Mouse (Mus musculus): ENCODE measurements at regions not wholly inside any gene's neighbourhood (a gene's known extent, or its start where the extent isn't known, plus 50 kb on each side); places are given as distances from the start of the nearest gene placed in this dataset.
A peak's percentile ranks its signal among the peaks of the same experiment; 100 is the strongest.

DNA sequence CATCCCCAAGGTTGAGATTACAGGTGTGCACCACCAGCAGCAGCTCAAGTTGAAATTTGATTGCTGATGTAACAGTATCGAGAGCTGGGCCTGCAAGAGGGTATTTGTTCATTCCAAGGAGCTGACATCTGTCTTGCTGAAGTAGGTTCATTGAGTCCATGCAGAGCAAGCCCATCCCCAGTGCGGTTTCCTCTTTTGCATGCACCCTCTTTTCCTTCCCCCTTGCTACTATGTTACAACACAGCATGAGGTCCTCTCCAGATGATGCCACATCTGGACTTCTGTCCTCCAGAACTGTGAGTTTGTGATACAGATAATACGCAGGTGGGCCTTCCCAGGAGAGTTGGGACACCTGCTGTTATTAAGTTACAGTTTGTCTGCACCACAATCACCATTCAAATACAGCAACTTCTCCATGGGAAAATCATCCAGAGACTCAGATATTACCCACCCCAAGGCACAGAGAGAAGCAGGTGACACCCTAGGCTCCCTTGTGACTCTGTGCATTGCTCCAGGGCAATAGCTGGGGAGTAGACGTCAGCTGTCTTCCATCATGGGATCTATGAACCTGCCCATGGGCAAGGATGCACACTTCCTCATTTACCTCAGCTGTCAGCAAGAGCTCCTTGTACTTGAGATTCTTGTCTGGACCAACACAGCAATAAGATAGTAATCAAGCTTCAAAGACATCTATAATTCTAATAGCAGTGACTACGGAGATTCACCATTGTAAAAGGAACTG lies 137.8 kb downstream of the Ets2 start:
- Histone ChIP-seq H3K4me3 (ENCODE audit: low read depth, low read length) (no peak overlapping the region), H3K9me3 (ENCODE audit: control insufficient read depth, low read length) (0 out of 2 replicates have a peak, but pooled peaks cover 2% of the 10 kb centered on the region), H3K4me1 (replicated peaks; ENCODE audit: control insufficient read depth, insufficient read depth, low read length) (peaks cover 4% of the 10 kb centered on the region), H3K27me3 (replicated peaks; ENCODE audit: control insufficient read depth, insufficient read depth, low read length) (no peaks in the 10 kb centered on the region), H3K27ac (ENCODE audit: low read depth, low read length) (no peak overlapping the region), H3K9ac (ENCODE audit: low read depth, low read length) (no peak overlapping the region), H3K36me3 (ENCODE audit: control insufficient read depth, insufficient read depth, low read length) (no peaks in the 10 kb centered on the region), H3K4me2 (no peak overlapping the region)
- 67% methylated on average over 5 of the region's 5 CpGs for WGBS
- DNase-seq (ENCODE audit: low spot score) = no peak
- ATAC-seq (replicated peaks; ENCODE audit: low FRiP score) = no peak

DNA sequence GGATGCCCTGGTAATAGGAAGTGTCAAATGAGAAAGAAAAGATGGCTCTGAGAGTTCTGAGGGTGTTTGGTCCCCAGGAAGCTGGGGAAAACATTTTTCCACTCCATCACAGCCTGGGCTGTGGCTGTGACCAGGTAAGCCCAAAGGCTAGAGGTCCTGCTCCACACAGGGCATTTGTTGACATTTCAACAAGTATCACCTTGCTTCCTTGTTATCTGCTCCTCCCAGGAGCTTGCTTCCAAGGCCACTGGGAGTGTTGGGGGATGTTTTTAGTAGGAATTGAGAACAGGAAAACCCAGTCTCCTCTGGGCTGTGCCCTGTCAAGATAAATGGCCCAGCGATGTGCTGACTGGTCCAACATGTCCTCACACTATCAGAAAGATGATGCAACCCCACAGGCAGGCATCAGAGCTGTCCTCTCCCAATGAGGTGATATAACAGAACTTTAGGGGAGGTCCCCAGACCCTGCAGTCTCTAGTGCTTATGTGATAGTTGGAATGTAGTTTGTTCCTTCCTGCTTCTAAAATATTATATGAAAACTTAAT lies 137.1 kb downstream of the Ets2 start:
- 0 out of 2 replicates have a peak, but pooled peaks cover 2% of the 10 kb centered on the region for H3K9me3 ChIP-seq (ENCODE audit: control insufficient read depth, low read length)
- peaks cover 4% of the 10 kb centered on the region for H3K4me1 ChIP-seq (replicated peaks; ENCODE audit: control insufficient read depth, insufficient read depth, low read length)
- no peak overlapping the region for H3K27ac ChIP-seq (ENCODE audit: low read depth, low read length)
- no peaks in the 10 kb centered on the region for H3K36me3 ChIP-seq (ENCODE audit: control insufficient read depth, insufficient read depth, low read length)
- WGBS = 10% methylated on average over 1 of the region's 1 CpGs
- H3K27me3 ChIP-seq (replicated peaks; ENCODE audit: control insufficient read depth, insufficient read depth, low read length) = no peaks in the 10 kb centered on the region
- no peak overlapping the region for H3K4me2 ChIP-seq
- no peak for DNase-seq (ENCODE audit: low spot score)
- ATAC-seq (replicated peaks; ENCODE audit: low FRiP score) = no peak
- H3K4me3 ChIP-seq (ENCODE audit: low read depth, low read length) = no peak overlapping the region
- no peak overlapping the region for H3K9ac ChIP-seq (ENCODE audit: low read depth, low read length)

GRCm38 (mm10) chr16:95838478-95838846 lies 136.6 kb downstream of the Ets2 start:
- Histone ChIP-seq H3K4me1 (replicated peaks; ENCODE audit: control insufficient read depth, insufficient read depth, low read length) (peaks cover 4% of the 10 kb centered on the region), H3K4me3 (ENCODE audit: low read depth, low read length) (no peak overlapping the region), H3K4me2 (no peak overlapping the region), H3K9me3 (ENCODE audit: control insufficient read depth, low read length) (0 out of 2 replicates have a peak, but pooled peaks cover under 1% of the 10 kb centered on the region), H3K9ac (ENCODE audit: low read depth, low read length) (no peak overlapping the region), H3K27ac (ENCODE audit: low read depth, low read length) (no peak overlapping the region), H3K27me3 (replicated peaks; ENCODE audit: control insufficient read depth, insufficient read depth, low read length) (no peaks in the 10 kb centered on the region), H3K36me3 (ENCODE audit: control insufficient read depth, insufficient read depth, low read length) (no peaks in the 10 kb centered on the region)
- DNase-seq (ENCODE audit: low spot score) (no peak), ATAC-seq (replicated peaks; ENCODE audit: low FRiP score) (no peak)
- 90% methylated on average over 3 of the region's 3 CpGs for WGBS

DNA sequence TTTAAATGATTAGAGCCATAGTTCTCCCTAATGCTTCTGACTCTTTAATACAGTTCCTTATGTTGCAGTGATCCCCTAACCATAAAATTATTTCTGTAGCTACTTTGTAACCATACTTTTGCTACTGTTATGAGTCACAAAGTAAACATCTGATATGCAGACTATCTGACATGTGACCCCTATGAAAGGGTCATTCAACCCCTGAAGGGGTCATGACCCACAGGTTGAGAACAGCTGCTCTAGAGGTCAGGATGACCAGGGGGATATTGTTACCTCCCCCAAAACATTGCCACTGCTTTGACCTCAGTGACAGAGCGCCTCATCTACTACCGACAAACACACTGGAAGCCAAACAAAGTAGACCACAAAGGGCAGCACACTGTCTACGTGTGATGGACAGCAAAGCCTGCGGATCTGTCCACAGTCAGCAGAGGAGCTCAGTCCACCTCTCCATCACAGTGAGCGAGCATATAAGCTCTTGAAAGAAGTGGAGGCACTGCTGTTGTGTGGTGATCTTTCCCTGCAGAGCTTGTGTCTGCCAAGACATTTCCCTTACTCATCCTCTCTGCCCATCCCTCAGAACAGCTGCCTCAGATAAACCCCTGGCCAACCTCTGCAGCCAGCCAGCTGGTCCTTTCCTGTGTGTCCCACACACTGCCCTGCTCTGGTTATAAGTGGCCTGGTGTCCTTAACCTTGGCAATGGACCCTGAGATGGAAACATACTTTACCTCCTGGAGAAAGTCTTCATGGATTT lies 136.0 kb downstream of the Ets2 start:
- H3K4me2 ChIP-seq = no peak overlapping the region
- no peak overlapping the region for H3K9ac ChIP-seq (ENCODE audit: low read depth, low read length)
- no peak overlapping the region for H3K4me3 ChIP-seq (ENCODE audit: low read depth, low read length)
- WGBS = 50% methylated on average over 5 of the region's 5 CpGs
- ATAC-seq (replicated peaks; ENCODE audit: low FRiP score) (peak; percentile 33; the same call in 1 of the 2 replicates), DNase-seq (ENCODE audit: low spot score) (no peak)
- no peak overlapping the region for H3K27ac ChIP-seq (ENCODE audit: low read depth, low read length)
- H3K36me3 ChIP-seq (ENCODE audit: control insufficient read depth, insufficient read depth, low read length) = no peaks in the 10 kb centered on the region
- peaks cover 4% of the 10 kb centered on the region for H3K4me1 ChIP-seq (replicated peaks; ENCODE audit: control insufficient read depth, insufficient read depth, low read length)
- H3K27me3 ChIP-seq (replicated peaks; ENCODE audit: control insufficient read depth, insufficient read depth, low read length) = no peaks in the 10 kb centered on the region
- no peaks in the 10 kb centered on the region for H3K9me3 ChIP-seq (ENCODE audit: control insufficient read depth, low read length)

DNA sequence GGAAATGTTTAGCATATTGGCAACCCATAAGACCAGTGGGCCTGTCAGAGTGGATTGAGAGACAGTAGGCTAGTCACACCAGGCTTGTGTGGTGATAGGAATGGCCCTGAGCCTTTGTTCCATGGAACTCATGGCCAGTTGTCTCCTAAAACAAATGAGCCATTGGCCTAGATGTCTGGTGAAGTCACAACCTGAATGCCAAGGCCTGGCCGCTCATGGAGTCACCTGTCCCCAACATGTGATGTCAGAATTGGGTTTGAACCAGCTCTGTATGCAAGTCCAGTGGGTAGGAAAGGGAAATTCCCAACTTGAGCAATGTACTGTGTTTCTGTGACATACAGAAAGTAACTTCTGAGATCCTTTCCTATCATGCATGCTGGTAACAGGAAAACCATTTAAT lies 134.1 kb downstream of the Ets2 start:
- Histone ChIP-seq H3K27ac (ENCODE audit: low read depth, low read length) (no peak overlapping the region), H3K9me3 (ENCODE audit: control insufficient read depth, low read length) (no peaks in the 10 kb centered on the region), H3K4me2 (no peak overlapping the region), H3K27me3 (replicated peaks; ENCODE audit: control insufficient read depth, insufficient read depth, low read length) (no peaks in the 10 kb centered on the region; the same call in 1 of the 2 replicates), H3K9ac (ENCODE audit: low read depth, low read length) (no peak overlapping the region), H3K4me1 (replicated peaks; ENCODE audit: control insufficient read depth, insufficient read depth, low read length) (peaks cover 8% of the 10 kb centered on the region), H3K36me3 (ENCODE audit: control insufficient read depth, insufficient read depth, low read length) (no peaks in the 10 kb centered on the region), H3K4me3 (ENCODE audit: low read depth, low read length) (no peak overlapping the region)
- 77% methylated on average over 1 of the region's 1 CpGs for WGBS
- ATAC-seq (replicated peaks; ENCODE audit: low FRiP score) (no peak), DNase-seq (ENCODE audit: low spot score) (no peak)

DNA sequence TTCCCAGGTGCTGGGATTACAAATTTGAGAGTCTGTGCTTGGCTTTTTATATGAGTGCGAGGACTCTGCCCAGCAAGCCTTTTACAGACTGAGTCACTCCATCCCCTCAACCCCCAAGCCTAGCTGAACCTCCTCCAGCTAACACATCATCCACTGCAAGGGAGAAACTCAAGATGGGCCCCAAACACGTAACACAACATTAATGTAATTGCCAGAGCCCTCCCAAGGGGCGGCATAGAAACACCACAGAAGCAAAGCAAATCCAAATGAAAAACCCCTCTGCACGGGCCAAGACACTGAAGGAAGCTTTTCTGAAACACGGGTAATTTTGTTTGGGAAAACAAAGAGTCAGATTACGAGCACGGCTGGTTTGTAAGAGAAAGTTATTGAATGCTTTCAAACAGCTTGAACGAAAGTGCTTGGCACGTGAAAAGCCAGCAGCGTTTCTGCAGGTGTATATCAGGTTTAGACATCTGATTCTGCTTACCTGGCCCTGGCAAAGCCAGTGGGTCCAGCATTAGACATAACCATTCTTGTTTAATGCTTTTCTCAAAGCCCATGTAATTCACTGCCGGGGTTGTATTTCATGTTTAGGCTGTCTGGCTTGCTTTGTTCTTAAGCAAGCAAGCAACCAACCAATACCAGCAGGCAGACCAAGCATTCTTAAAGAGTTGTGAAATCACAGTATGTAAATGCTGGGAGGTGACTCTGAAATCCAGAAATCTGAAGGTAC lies 132.8 kb downstream of the Ets2 start:
- WGBS = 73% methylated on average over 11 of the region's 11 CpGs
- no peak overlapping the region for H3K4me2 ChIP-seq
- DNase-seq (ENCODE audit: low spot score) (no peak), ATAC-seq (replicated peaks; ENCODE audit: low FRiP score) (no peak)
- H3K4me1 ChIP-seq (replicated peaks; ENCODE audit: control insufficient read depth, insufficient read depth, low read length) = peaks cover 8% of the 10 kb centered on the region
- H3K27ac ChIP-seq (ENCODE audit: low read depth, low read length) = no peak overlapping the region
- no peak overlapping the region for H3K9ac ChIP-seq (ENCODE audit: low read depth, low read length)
- H3K36me3 ChIP-seq (ENCODE audit: control insufficient read depth, insufficient read depth, low read length) = no peaks in the 10 kb centered on the region
- no peaks in the 10 kb centered on the region; the same call in 1 of the 2 replicates for H3K27me3 ChIP-seq (replicated peaks; ENCODE audit: control insufficient read depth, insufficient read depth, low read length)
- H3K4me3 ChIP-seq (ENCODE audit: low read depth, low read length) = no peak overlapping the region
- no peaks in the 10 kb centered on the region for H3K9me3 ChIP-seq (ENCODE audit: control insufficient read depth, low read length)

DNA sequence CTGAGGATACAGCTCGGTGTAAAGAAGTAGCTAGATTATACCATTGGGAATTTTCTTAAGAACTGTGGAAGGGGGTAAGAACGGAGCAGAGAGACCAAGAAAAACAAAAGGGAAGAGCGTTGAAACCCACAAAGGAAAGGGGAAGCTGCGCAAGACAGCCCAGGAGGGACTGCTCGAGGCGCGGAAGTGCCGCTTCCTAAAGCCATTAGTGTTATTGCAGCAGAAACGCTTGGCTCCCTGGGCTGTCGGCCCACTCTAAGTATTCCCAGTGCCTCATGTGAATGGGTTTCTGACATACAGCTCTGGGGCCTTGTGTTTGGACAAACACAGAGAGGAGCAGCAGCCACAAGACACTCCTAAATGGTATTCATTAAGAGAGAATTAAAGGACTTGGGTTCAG lies 131.6 kb downstream of the Ets2 start:
- DNase-seq (ENCODE audit: low spot score) = no peak
- Histone ChIP-seq H3K9ac (ENCODE audit: low read depth, low read length) (no peak overlapping the region), H3K27me3 (replicated peaks; ENCODE audit: control insufficient read depth, insufficient read depth, low read length) (no peaks in the 10 kb centered on the region; the same call in 1 of the 2 replicates), H3K36me3 (ENCODE audit: control insufficient read depth, insufficient read depth, low read length) (no peaks in the 10 kb centered on the region), H3K4me2 (no peak overlapping the region), H3K4me3 (ENCODE audit: low read depth, low read length) (no peak overlapping the region), H3K4me1 (replicated peaks; ENCODE audit: control insufficient read depth, insufficient read depth, low read length) (peaks cover 8% of the 10 kb centered on the region), H3K27ac (ENCODE audit: low read depth, low read length) (peak overlapping the region; percentile 26; the same call in 1 of the 2 replicates), H3K9me3 (ENCODE audit: control insufficient read depth, low read length) (no peaks in the 10 kb centered on the region)
- 42% methylated on average over 10 of the region's 10 CpGs for WGBS
- ATAC-seq (replicated peaks; ENCODE audit: low FRiP score) = no peak

GRCm38 (mm10) chr16:95832346-95832739 lies 130.5 kb downstream of the Ets2 start:
- Histone ChIP-seq H3K9ac (ENCODE audit: low read depth, low read length) (no peak overlapping the region), H3K4me3 (ENCODE audit: low read depth, low read length) (no peak overlapping the region), H3K4me1 (replicated peaks; ENCODE audit: control insufficient read depth, insufficient read depth, low read length) (peaks cover 4% of the 10 kb centered on the region), H3K36me3 (ENCODE audit: control insufficient read depth, insufficient read depth, low read length) (no peaks in the 10 kb centered on the region), H3K27me3 (replicated peaks; ENCODE audit: control insufficient read depth, insufficient read depth, low read length) (no peaks in the 10 kb centered on the region; the same call in 1 of the 2 replicates), H3K4me2 (no peak overlapping the region), H3K9me3 (ENCODE audit: control insufficient read depth, low read length) (no peaks in the 10 kb centered on the region), H3K27ac (ENCODE audit: low read depth, low read length) (peak overlapping the region; percentile 38)
- WGBS = 68% methylated on average over 9 of the region's 9 CpGs
- ATAC-seq (replicated peaks; ENCODE audit: low FRiP score) = no peak
- DNase-seq (ENCODE audit: low spot score) = no peak
